Mouse (Mus musculus): ENCODE measurements around the gene Mroh2a. TPM values are rescaled to one million over a fixed set of nuclear protein-coding genes. Genes with fewer than 3 reads are reported as not detected.

Gene Mroh2a
- polyA plus RNA-seq, 1 experiment from 2014 or later = 0.46 TPM

GRCm38 (mm10) chr1:88294650-88295049, 67.9 kb downstream of the Mroh2a start:
- Histone ChIP-seq H3K4me2 (no peak overlapping the region), H3K27ac (no peak overlapping the region), H3K36me3 (no peaks in the 10 kb centered on the region), H3K9me3 (replicated peaks) (peaks cover 41% of the 10 kb centered on the region), H3K9ac (no peak overlapping the region), H3K4me3 (no peak overlapping the region), H3K27me3 (replicated peaks) (no peaks in the 10 kb centered on the region), H3K4me1 (no peaks in the 10 kb centered on the region)
- ATAC-seq = no peak
- WGBS (ENCODE audit: insufficient replicate concordance) = 13% methylated on average over 1 of the region's 1 CpGs

- no peak overlapping the region for H3K27ac ChIP-seq
- H3K4me2 ChIP-seq = no peak overlapping the region
- H3K36me3 ChIP-seq = no peaks in the 10 kb centered on the region
- H3K9ac ChIP-seq = no peak overlapping the region
- ATAC-seq = peak; percentile 13; the same call in 1 of the 2 replicates
- H3K4me1 ChIP-seq = no peaks in the 10 kb centered on the region
- H3K9me3 ChIP-seq (replicated peaks) = peaks cover 45% of the 10 kb centered on the region
- 56% methylated on average over 4 of the region's 4 CpGs for WGBS (ENCODE audit: insufficient replicate concordance)
- H3K4me3 ChIP-seq = no peak overlapping the region
- no peaks in the 10 kb centered on the region for H3K27me3 ChIP-seq (replicated peaks)
These were observed 69.6 kb downstream of the Mroh2a start for GRCm38 (mm10) chr1:88296171-88296920.

GRCm38 (mm10) chr1:88297480-88298258, 70.9 kb downstream of the Mroh2a start:
- no peaks in the 10 kb centered on the region for H3K27me3 ChIP-seq (replicated peaks)
- H3K9me3 ChIP-seq (replicated peaks) = peaks cover 41% of the 10 kb centered on the region
- no peak overlapping the region for H3K27ac ChIP-seq
- no peaks in the 10 kb centered on the region for H3K4me1 ChIP-seq
- no peak for ATAC-seq
- H3K9ac ChIP-seq = no peak overlapping the region
- WGBS (ENCODE audit: insufficient replicate concordance) = 51% methylated on average over 7 of the region's 7 CpGs
- no peaks in the 10 kb centered on the region for H3K36me3 ChIP-seq
- no peak overlapping the region for H3K4me3 ChIP-seq
- H3K4me2 ChIP-seq = no peak overlapping the region

GRCm38 (mm10) chr1:88298686-88299528, 72.1 kb downstream of the Mroh2a start:
- Histone ChIP-seq H3K4me1 (no peaks in the 10 kb centered on the region), H3K27me3 (replicated peaks) (no peaks in the 10 kb centered on the region), H3K4me3 (no peak overlapping the region), H3K4me2 (no peak overlapping the region), H3K36me3 (no peaks in the 10 kb centered on the region), H3K9me3 (replicated peaks) (peaks cover 49% of the 10 kb centered on the region), H3K27ac (no peak overlapping the region), H3K9ac (no peak overlapping the region)
- ATAC-seq = no peak
- WGBS (ENCODE audit: insufficient replicate concordance) = 44% methylated on average over 4 of the region's 4 CpGs

- Histone ChIP-seq H3K4me2 (no peak overlapping the region), H3K4me1 (no peaks in the 10 kb centered on the region), H3K36me3 (no peaks in the 10 kb centered on the region), H3K27me3 (replicated peaks) (no peaks in the 10 kb centered on the region), H3K4me3 (no peak overlapping the region), H3K27ac (no peak overlapping the region), H3K9ac (no peak overlapping the region), H3K9me3 (replicated peaks) (peaks cover 53% of the 10 kb centered on the region)
- WGBS (ENCODE audit: insufficient replicate concordance) = 68% methylated on average over 2 of the region's 2 CpGs
- ATAC-seq = no peak
These were observed 72.8 kb downstream of the Mroh2a start for GRCm38 (mm10) chr1:88299529-88299945.

- H3K9me3 ChIP-seq (replicated peaks) = peaks cover 50% of the 10 kb centered on the region
- WGBS (ENCODE audit: insufficient replicate concordance) = 26% methylated on average over 5 of the region's 5 CpGs
These were observed 73.7 kb downstream of the Mroh2a start for GRCm38 (mm10) chr1:88300301-88301050.

GRCm38 (mm10) chr1:88301121-88302014, 74.6 kb downstream of the Mroh2a start:
- Histone ChIP-seq H3K27me3 (replicated peaks) (no peaks in the 10 kb centered on the region), H3K4me3 (no peak overlapping the region), H3K36me3 (no peaks in the 10 kb centered on the region), H3K9me3 (replicated peaks) (peaks cover 45% of the 10 kb centered on the region), H3K27ac (no peak overlapping the region), H3K4me1 (no peaks in the 10 kb centered on the region), H3K4me2 (no peak overlapping the region), H3K9ac (no peak overlapping the region)
- WGBS (ENCODE audit: insufficient replicate concordance) = 55% methylated on average over 9 of the region's 9 CpGs
- peak; percentile 15; the same call in 1 of the 2 replicates for ATAC-seq

More at GRCm38 (mm10) chr1:88300301-88301050, 73.7 kb downstream of the Mroh2a start:
- peak; percentile 35; the same call in 1 of the 2 replicates for ATAC-seq
- H3K4me1 ChIP-seq = no peaks in the 10 kb centered on the region
- H3K27me3 ChIP-seq (replicated peaks) = no peaks in the 10 kb centered on the region
- H3K4me3 ChIP-seq = no peak overlapping the region
- no peak overlapping the region for H3K9ac ChIP-seq
- no peak overlapping the region for H3K4me2 ChIP-seq
- H3K27ac ChIP-seq = no peak overlapping the region
- no peaks in the 10 kb centered on the region for H3K36me3 ChIP-seq

- peaks cover 49% of the 10 kb centered on the region for H3K9me3 ChIP-seq (replicated peaks)
These were observed 75.4 kb downstream of the Mroh2a start for GRCm38 (mm10) chr1:88302057-88302740.

GRCm38 (mm10) chr1:88303762-88304161, 77.0 kb downstream of the Mroh2a start:
- H3K27ac ChIP-seq = no peak overlapping the region
- no peaks in the 10 kb centered on the region for H3K36me3 ChIP-seq
- no peak overlapping the region for H3K4me3 ChIP-seq
- no peaks in the 10 kb centered on the region for H3K27me3 ChIP-seq (replicated peaks)
- peaks cover 57% of the 10 kb centered on the region for H3K9me3 ChIP-seq (replicated peaks)
- H3K4me1 ChIP-seq = no peaks in the 10 kb centered on the region
- no peak overlapping the region for H3K9ac ChIP-seq
- WGBS (ENCODE audit: insufficient replicate concordance) = 47% methylated on average over 6 of the region's 6 CpGs
- H3K4me2 ChIP-seq = no peak overlapping the region
- no peak for ATAC-seq

More at GRCm38 (mm10) chr1:88302057-88302740, 75.4 kb downstream of the Mroh2a start:
- Histone ChIP-seq H3K9ac (no peak overlapping the region), H3K27ac (no peak overlapping the region), H3K4me3 (no peak overlapping the region), H3K4me1 (no peaks in the 10 kb centered on the region), H3K36me3 (no peaks in the 10 kb centered on the region), H3K27me3 (replicated peaks) (no peaks in the 10 kb centered on the region), H3K4me2 (no peak overlapping the region)
- no peak for ATAC-seq
- WGBS (ENCODE audit: insufficient replicate concordance) = 51% methylated on average over 14 of the region's 14 CpGs

- H3K9me3 ChIP-seq (replicated peaks) = peaks cover 61% of the 10 kb centered on the region
- no peak overlapping the region for H3K27ac ChIP-seq
- H3K4me2 ChIP-seq = no peak overlapping the region
- no peak for ATAC-seq
- H3K9ac ChIP-seq = no peak overlapping the region
- 47% methylated on average over 8 of the region's 8 CpGs for WGBS (ENCODE audit: insufficient replicate concordance)
- H3K4me1 ChIP-seq = no peaks in the 10 kb centered on the region
- H3K4me3 ChIP-seq = no peak overlapping the region
- H3K36me3 ChIP-seq = no peaks in the 10 kb centered on the region
- H3K27me3 ChIP-seq (replicated peaks) = no peaks in the 10 kb centered on the region
These were observed 77.6 kb downstream of the Mroh2a start for GRCm38 (mm10) chr1:88304261-88304985.
